Mouse (Mus musculus) brain, adult 2 months (tissue): ENCODE measurements around the gene Ip6k1.
"Not testable (repeated sequence)": the region's sequence is repeated elsewhere in the genome, so short reads cannot be mapped to it uniquely, and the experiment has no call there.

ENCODE experiments used
- DNase-seq: peaks from one replicate; pipeline ENCODE4 v3.0.0; 2011; ENCODE audit warnings: low read depth, low spot score

The Ip6k1 gene

GRCm38 (mm10) chr9:107982681-107983346 is 19.5 kb upstream of the Ip6k1 start, which contains the start of gene Gm20661:
Gm20661 (plus strand) TSS chr9:107983058.
- peak; percentile 74 for DNase-seq

GRCm38 (mm10) chr9:107983421-107983890 is 18.8 kb upstream of the Ip6k1 start:
- DNase-seq = peak; percentile 64

DNA sequence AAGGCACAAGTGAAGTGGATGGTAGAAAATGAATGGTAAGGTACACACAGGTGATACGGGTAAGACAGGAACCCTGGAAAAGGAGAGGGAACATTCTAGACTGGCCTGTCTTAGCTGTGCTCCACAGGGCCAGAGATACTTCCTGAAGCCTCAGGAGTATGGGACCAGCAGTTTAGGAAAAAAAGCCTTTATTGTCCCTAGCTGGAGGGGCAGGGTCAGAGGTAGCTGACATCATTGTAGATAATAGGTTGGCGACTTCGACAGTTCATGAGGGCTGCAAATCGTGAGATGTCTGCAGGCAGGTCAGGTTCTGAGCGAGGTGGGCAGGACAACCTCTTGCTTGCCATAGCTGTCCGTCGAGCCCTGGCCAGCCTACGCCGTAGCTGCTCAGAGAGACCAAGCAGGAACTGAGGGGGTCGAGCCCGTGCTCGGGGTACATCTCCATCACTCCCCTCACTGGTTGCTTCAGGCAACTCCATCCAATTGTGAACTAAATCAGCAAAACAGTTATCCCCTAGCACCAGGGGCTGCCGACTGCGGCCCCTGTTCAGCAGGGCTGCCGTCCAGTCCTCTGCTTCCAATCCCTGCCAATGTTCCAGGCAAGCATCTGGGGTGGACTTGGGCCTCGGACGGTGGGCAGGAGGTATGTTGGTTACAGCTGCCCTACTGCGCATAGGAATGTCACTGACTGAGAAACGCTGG is 18.1 kb upstream of the Ip6k1 start:
- DNase-seq = no peak

DNA sequence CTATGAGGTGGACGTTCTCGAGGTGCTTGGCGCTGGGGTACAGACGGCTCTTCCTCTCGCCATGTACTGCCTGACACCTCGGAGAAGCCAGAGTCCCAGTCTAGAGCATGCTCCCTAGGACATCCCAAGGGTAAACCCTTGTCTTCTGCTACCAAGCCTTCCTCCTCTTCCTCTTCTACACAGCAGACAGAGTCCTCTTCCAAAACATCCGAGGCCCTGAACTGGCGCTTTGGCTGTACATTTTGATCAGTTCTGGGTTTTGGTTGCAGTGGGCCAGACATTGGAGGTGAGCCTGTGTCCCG is 17.6 kb upstream of the Ip6k1 start:
- DNase-seq = no peak

DNA sequence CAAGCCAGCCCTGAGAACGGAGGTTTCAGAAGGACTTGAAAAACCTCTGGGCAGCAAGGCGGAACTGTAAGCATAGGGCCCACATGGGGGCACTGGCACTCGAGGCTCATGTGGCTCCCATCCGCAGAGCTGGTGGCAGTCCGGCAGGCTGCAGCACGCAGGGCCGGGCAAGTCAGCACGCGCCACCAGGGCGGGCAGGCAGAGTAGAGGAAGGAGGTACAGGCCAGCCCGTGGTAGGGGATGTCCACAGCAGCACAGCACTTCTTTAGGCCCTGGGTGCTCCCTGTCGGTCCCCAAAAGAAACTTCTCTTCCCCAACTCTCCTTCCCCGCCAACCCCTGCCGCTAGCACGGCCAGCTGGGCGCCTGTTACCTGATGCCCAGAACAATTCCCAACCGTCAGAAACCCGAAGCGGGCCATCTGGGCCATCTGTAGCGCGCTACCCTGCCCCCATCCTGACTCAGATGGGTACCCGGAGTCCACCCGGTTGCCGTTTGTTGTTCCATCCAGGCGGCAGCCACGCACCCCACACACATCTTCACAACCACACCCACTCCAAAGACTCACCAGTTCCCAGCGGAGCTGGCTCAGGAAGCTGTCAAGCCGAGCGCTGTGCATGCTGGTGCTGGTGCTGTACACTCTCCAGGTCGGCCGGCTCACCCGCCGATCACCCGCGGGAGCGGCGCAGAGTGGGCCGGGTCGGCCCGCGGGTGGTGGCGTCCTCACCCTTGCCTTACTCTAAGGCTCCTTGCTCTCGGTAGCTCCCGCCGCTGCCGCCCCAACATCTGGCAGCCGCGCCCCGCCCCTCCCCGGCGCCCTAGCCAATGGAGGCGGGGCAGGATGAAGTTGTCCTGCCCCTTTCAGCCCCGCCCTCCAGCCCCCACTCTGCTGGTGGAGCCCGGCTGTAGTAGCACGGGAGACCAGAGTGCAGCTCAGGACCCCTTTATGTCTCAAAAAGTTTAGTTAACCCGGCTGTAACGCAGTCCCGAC is 16.9 kb upstream of the Ip6k1 start, which contains the start of gene Inka1:
TSS of gene Inka1 (minus strand) at position 749 of the 989 bp plus-strand sequence.
- DNase-seq = peak; percentile 86

GRCm38 (mm10) chr9:107986376-107986775 is 15.9 kb upstream of the Ip6k1 start:
- DNase-seq = peak; percentile 89

DNA sequence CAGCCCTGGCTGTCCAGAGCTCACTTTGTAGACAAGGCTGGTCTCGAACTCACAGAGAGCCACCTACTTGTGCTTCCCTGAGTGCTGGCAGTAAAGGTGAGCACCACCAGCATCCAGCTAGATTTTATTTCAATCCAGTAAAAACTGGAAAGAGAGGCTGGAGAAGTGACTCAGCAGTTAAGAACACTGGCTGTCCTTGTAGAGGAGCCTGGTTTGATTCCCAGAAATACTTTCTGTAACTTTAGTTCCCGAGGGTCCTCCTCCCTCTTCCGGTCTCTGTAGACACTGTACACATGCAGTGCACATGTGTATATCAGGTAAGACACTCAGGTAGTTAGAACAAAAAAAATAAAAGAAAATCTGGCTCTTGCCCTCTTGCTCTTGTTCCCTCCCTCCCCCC is 14.4 kb upstream of the Ip6k1 start:
- DNase-seq = no peak

GRCm38 (mm10) chr9:107992197-107992596 is 10.1 kb upstream of the Ip6k1 start, which contains the start of gene Cdhr4:
Cdhr4 (plus strand) TSS chr9:107992497.
- no peak for DNase-seq

DNA sequence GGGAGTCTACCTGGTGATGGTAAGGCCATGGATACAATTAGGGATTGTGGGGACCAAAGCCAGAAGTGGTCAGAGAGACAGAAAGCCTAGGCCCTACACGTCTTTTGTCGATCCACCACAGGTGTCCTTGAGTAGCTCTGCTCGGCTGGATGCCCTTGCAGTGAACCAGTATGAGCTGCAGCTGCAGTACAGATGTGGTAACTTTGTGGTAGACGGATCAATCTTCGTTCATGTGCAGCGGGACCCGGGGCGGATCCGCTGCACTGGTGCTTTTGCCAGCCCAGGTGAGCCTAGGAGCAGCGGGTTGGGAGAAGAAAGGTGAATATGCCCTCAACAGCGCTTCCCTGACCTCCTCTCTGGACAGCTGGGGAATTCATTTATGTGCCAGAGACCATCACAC is 9.3 kb upstream of the Ip6k1 start:
- DNase-seq = no peak

DNA sequence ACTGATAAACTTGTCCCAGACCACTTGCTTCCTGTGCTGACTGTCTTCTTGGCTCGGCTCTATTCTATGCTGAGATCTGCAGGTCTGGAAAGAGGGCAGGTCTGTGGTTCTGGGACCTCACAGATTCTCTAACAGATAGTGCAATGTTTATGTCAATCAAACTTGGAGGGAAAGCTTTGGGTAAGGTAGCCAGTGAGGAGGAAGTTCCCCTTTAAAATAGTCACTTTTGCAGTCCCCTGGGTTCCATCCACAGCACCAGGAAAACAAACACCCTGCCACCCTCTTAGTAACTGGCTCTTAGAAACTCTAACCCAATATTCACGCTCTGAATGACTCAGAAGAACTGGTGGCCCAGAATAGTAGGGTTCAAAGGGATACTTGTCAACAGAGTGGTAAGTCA is 7.8 kb upstream of the Ip6k1 start:
- no peak for DNase-seq

DNA sequence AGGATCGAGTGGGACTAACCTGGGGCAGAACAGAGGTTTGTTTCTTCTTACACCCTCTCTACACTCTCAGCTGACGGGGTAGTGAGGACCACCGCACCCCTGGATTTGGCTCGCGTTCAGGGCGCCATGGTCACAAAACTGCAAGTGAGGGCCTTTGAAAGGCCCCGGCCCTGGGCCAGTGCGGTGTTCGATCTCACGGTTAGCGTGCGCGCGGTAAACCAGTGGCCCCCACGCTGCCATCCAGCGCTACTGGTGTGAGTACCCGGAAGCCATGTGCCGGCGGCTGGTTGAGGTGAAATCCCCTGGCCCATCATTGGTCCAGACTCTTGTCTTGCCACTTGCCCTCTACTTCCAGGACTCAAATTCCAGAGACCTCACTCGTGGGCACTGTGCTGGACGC is 6.8 kb upstream of the Ip6k1 start:
- DNase-seq = no peak

- no peak for DNase-seq
These were observed 6.3 kb upstream of the Ip6k1 start, which contains the start of gene Gm20662 for GRCm38 (mm10) chr9:107996049-107996448. Gm20662 (plus strand) TSS chr9:107996349.

- peak; percentile 49 for DNase-seq
These were observed 653 bp downstream of the Ip6k1 start for GRCm38 (mm10) chr9:108002778-108003530.

- peak; percentile 35 for DNase-seq
These were observed 1.2 kb downstream of the Ip6k1 start for GRCm38 (mm10) chr9:108003531-108003890.

DNA sequence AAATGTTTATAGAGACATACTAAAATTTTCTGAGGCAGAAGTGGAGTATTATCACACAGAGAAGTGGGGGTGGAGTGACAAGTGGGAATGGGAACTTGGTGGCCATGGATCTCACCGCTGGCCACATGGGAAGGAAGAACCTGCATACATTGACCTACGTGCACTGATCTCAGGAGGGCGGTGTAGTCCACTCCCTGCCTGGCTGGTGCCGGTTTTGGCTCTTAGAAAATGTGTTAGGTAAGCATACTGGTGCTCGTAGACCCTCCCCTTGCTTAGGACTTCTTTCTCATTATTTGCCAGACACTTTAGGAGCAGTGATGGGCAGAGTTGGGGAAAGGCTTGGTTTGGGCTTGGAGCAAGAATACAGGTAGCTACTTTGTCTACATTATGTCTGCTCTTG is 5.7 kb downstream of the Ip6k1 start:
- no peak for DNase-seq

DNA sequence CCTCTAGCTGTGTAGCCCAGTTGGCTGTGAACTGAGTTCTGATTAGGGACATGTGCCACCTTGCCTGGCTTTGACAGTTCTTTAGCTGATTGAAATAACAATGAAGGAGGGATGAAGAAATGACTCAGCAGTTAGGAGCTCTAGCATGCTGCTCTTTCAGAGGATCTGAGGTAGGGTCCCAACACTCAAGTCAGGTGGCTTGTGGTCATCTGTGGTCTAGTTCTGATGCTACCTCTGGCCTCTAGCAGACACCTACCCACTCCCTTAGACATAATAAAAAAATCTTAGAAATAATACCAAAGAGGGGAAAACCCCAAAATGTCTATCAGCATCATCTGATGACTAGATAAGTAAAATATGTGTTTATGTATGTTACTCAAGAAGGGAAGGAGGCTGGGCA is 8.1 kb downstream of the Ip6k1 start:
- no peak for DNase-seq

DNA sequence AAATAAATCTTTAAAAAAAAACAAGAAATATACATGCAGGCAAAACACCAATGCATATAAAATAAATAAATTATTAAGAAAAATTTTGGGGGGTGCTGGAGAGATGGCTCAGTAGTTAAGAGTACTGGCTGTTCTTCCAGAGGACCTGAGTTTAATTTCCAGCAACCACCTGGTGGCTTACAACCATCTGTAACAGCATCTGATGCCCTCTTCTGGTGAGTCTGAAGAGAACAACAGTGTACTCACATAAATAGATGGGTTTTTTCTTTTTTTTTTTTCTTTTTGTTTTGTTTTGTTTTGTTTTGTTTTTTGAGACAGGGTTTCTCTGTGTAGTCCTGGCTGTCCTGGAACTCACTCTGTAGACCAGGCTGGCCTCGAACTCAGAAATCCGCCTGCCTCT is 11.3 kb downstream of the Ip6k1 start:
- DNase-seq = not testable (repeated sequence)

GRCm38 (mm10) chr9:108017127-108017526 is 14.8 kb downstream of the Ip6k1 start:
- DNase-seq = peak; percentile 88

DNA sequence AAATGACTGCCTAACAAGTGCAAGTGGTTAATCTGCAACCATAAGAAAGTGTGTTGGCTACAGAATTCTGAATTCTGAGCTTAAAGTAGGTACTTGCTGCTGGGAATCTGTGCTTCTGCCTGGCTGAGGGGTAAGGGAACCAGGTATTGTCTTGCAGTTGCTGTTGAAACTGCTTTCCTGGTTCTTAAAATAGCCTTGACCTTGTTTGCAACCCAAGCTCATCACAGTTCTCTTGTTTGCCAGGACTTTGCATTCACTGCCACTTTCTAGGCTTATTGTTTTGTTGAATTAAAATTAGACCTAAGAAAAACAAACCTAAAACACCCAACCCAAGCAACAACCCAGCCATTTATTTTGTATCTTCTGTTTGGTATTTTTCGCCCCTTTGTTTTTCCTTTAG is 18.4 kb downstream of the Ip6k1 start:
- peak; percentile 32 for DNase-seq

GRCm38 (mm10) chr9:108023216-108023615 is 20.9 kb downstream of the Ip6k1 start:
- DNase-seq = no peak

DNA sequence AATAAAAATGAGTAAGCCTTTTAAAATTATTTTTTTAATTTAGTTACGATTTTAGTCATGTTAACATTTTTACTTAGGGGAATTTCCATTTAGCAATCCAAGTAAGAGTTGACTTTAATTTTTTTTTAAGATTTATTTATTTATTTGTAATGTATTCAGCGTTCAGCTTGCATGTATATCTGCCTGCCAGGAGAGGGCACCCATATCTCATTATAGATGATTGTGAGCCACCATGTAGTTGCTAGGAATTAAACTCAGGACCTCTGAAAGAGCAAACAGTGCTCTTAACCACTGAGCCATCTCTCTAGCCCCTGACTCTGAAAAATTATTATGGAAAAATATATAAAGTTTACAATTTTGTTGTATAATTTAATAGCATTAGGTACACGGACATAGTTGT is 24.3 kb downstream of the Ip6k1 start:
- no peak for DNase-seq
